Mouse (Mus musculus): ENCODE results near the gene Pip5k1b.

DNA sequence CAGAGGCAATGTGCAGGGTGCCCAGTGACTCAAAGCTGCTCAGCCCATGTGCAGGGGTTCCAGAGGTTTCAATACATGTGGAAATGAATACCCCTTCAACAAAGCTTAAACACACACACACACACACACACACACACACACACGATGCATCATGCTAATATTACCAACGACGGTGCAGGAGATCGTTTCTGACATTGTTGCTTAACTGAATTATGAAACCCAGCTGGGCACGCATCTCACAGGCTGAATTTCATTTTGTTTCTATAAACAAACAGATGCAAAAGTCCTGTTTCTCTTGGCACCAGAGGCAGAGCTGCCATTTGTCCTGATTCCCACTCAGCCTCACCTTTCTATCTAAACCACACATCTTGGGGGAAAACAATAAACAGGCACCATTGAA lies 18.8 kb downstream of the Pip5k1b start:
- TF ChIP-seq CTCF (IDR thresholded peaks at IDR 0.05; ENCODE audit: borderline replicate concordance, extremely low read depth, insufficient read depth, insufficient read length) (no peak), POLR2A (IDR thresholded peaks at IDR 0.05; ENCODE audit: borderline replicate concordance, extremely low read depth, insufficient read depth, insufficient read length, poor library complexity, severe bottlenecking) (no peak)

Measured in brain, embryonic 14.5 days (tissue).